Mouse (Mus musculus) heart, adult 2 months (tissue): ENCODE measurements around the gene Rab1a. TPM values are rescaled to one million over a fixed set of nuclear protein-coding genes. Genes with fewer than 3 reads are reported as not detected.
A peak's percentile ranks its signal among the peaks of the same experiment; 100 is the strongest.

Source experiments
- DNase-seq, 2 experiments: peaks; one replicate each; pipeline ENCODE4 v3.0.0; 2021
- H3K27ac ChIP-seq: fragments of 200-600 bp; 2 replicates; pipeline ENCODE4 v1.8.1; 2022
- H3K27me3 ChIP-seq: fragments of 200-500 bp; 2 replicates; pipeline ENCODE4 v1.6.1; 2012; ENCODE audit warnings: mild to moderate bottlenecking, low read length, inconsistent platforms, mixed read lengths; ENCODE audit not compliant: control insufficient read depth, insufficient read depth
- H3K36me3 ChIP-seq: fragments of 200-500 bp; 2 replicates; pipeline ENCODE4 v1.6.1; 2012; ENCODE audit warnings: low read length, inconsistent platforms; ENCODE audit not compliant: control insufficient read depth, insufficient read depth
- H3K4me1 ChIP-seq: fragments of 200-500 bp; 2 replicates; pipeline ENCODE4 v1.6.1; 2011; ENCODE audit warnings: low read length; ENCODE audit not compliant: control insufficient read depth, insufficient read depth
- H3K4me3 ChIP-seq: fragments of 200-600 bp; 2 replicates; pipeline ENCODE4 v1.8.1; 2022
- H3K79me2 ChIP-seq: fragments of 200-500 bp; replicated peaks from 2 replicates; pipeline ENCODE4 v1.6.1; 2012; ENCODE audit warnings: mild to moderate bottlenecking, inconsistent platforms, low read length, moderate library complexity, mixed read lengths; ENCODE audit not compliant: control insufficient read depth, insufficient read depth
- H3K9ac ChIP-seq: fragments of 200-500 bp; 2 replicates; pipeline ENCODE4 v1.6.1; 2012; ENCODE audit warnings: low read depth, mild to moderate bottlenecking, control low read depth, inconsistent platforms, low read length, mixed read lengths
- CTCF ChIP-seq: fragments of 200-600 bp; IDR thresholded peaks from 2 replicates; pipeline ENCODE4 v1.8.1; 2022; ENCODE audit warnings: antibody characterized with exemption, mild to moderate bottlenecking, moderate library complexity
- EP300 ChIP-seq: fragments of 200-500 bp; IDR thresholded peaks from 2 replicates; pipeline ENCODE4 v1.6.1; 2011; ENCODE audit warnings: low read depth, low read length, control low read depth; ENCODE audit not compliant: insufficient read depth
- POLR2A ChIP-seq: fragments of 200-500 bp; IDR thresholded peaks from 2 replicates; pipeline ENCODE4 v1.6.1; 2011; ENCODE audit warnings: mild to moderate bottlenecking, low read depth, low read length, control low read depth; ENCODE audit not compliant: insufficient read depth
- WGBS: fragments of 180-500 bp; shearing (Covaris S2); methylation state at CpG from one replicate; pipeline ENCODE4 v1.1.7; 2018; 5-methylcytosine and 5-hydroxymethylcytosine counted together
- intact Hi-C: fragments of 180-260 bp; cut with DNase I; formaldehyde crosslinking; loops from one replicate; pipeline ENCODE4 v1.15.1; 2025
- polyA plus RNA-seq: library from polyadenylated mRNA; depleted of rRNA; stranded (reverse); fragments of >200 nt; gene quantifications from 2 replicates; pipeline ENCODE4 v1.2.3, GENCODE M21; 2012
- total RNA-seq, 2 experiments: library from RNA; stranded (reverse); gene quantifications; 2 replicates each; pipeline ENCODE4 v1.2.3; 2021

The Rab1a gene
- total and polyA plus RNA-seq, 3 experiments = 52.8 to 131 (median 119) TPM

DNA sequence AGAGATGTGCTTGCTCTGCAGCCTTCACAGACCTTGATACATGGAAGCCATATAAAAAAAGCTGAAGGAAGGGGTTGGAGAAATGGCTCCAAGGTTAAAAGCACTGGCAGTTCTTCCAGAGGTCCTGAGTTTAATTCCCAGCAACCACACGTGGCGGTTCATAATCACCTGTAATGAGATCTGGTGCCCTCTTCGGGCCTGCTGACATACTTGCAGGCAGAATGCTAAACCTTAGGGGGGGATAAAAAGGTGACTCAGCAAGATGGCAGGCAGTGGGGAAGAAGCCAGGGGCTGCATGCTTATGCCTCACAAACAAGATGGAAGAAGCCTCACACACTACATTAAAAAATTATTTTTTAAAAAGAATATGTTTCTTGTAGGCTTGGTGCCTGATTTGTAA lies 33.0 kb downstream of the Rab1a start:
- WGBS = 67% methylated on average over 3 of the region's 3 CpGs
- Histone ChIP-seq H3K79me2 (no peaks in the 10 kb centered on the region), H3K4me3 (no peak overlapping the region), H3K36me3 (peaks cover 33% of the 10 kb centered on the region), H3K27me3 (no peaks in the 10 kb centered on the region), H3K4me1 (peaks cover 21% of the 10 kb centered on the region), H3K9ac (no peak overlapping the region), H3K27ac (no peak overlapping the region)
- no peak for DNase-seq
- intact Hi-C loops = no loop called here
- TF ChIP-seq CTCF (peak; percentile 36), POLR2A (no peak)

DNA sequence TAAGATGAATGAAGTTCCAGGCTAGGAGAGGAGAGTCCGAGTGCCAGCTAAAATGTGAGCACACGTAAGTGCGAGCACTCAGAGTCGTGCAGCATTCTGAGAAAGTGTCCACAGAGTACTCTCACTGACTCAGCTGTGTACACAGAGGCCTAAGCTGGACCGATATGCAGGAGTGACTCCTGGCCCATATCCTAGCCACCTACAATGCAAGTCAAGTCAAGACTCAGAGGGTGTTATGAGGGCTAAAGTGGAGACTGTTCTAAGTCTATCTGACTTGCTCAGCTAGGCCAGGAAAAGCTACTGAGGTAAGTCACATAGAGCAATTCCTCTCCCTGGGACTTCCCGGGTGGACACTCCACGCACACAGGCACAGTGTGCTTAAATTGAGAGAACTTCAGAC lies 35.8 kb downstream of the Rab1a start:
- H3K9ac ChIP-seq = no peak overlapping the region
- TF ChIP-seq EP300 (no peak), POLR2A (no peak), CTCF (no peak)
- H3K4me3 ChIP-seq = no peak overlapping the region
- intact Hi-C loops = no loop called here
- no peaks in the 10 kb centered on the region for H3K27me3 ChIP-seq
- peaks cover 8% of the 10 kb centered on the region for H3K4me1 ChIP-seq
- H3K36me3 ChIP-seq = peaks cover 15% of the 10 kb centered on the region
- no peak overlapping the region for H3K27ac ChIP-seq
- H3K79me2 ChIP-seq = no peaks in the 10 kb centered on the region
- no peak for DNase-seq
- WGBS = 89% methylated on average over 7 of the region's 7 CpGs

DNA sequence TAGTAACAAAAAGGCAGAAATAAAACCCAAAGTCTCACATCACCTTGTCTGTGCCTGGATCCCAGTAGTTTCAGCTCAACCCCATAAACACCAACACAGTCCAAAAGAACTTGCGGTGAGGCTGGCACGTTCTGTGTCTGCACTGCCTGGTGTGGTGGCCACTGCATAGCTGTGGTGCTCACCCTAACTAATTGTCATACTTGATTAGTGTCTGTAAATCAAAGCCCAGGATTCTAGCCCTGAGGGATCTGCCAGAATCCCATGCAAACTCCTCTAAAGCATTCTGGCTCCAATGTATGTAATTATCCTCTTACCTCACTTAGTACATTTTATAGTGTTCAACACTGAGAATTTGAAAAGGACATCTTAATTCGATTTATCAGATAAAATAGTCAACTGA lies 36.7 kb downstream of the Rab1a start:
- intact Hi-C loops = no loop called here
- no peak for DNase-seq
- H3K9ac ChIP-seq = no peak overlapping the region
- H3K27me3 ChIP-seq = no peaks in the 10 kb centered on the region
- H3K79me2 ChIP-seq = no peaks in the 10 kb centered on the region; the same call in 1 of the 2 replicates
- WGBS = 89% methylated on average over 3 of the region's 3 CpGs
- no peak for TF ChIP-seq EP300
- no peak for TF ChIP-seq POLR2A
- no peak for TF ChIP-seq CTCF
- peaks cover 8% of the 10 kb centered on the region for H3K36me3 ChIP-seq
- no peak overlapping the region for H3K27ac ChIP-seq
- peaks cover 7% of the 10 kb centered on the region for H3K4me1 ChIP-seq
- no peak overlapping the region for H3K4me3 ChIP-seq

DNA sequence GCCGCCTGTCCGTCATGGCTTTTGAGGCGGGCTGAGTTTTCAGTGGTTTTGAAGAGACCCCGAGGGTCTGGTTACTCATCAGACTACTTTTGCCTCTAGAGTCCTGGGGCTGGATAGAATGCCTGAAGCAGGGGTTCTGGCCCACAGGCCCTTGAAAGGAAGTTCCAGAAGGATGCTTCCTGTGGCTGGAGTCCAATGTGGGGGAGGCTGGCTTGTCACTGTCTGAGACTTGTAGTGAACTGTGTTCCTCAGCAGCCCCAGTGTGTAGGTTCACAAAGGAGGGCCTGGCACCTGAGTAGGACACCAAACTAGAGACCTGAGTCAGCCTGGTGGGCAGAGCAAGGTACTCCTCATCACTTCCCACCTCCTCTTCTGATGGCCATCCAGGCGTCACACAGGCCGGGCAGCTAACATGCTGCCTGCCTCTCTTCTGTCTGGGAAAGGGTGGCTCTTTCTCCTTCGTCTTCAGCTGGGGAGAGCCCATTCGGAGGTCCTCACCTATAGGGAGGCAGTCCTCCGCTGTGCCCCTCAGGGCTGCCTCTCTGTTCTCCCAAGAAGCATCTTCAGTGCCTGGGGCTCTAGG lies 38.1 kb downstream of the Rab1a start:
- TF ChIP-seq POLR2A (no peak), CTCF (no peak), EP300 (no peak)
- Histone ChIP-seq H3K79me2 (no peaks in the 10 kb centered on the region; the same call in 1 of the 2 replicates), H3K9ac (no peak overlapping the region), H3K4me3 (no peak overlapping the region), H3K27ac (peak overlapping the region; percentile 38), H3K4me1 (peaks cover 11% of the 10 kb centered on the region), H3K36me3 (peaks cover 5% of the 10 kb centered on the region), H3K27me3 (no peaks in the 10 kb centered on the region)
- intact Hi-C loops = no loop called here
- WGBS = 64% methylated on average over 9 of the region's 9 CpGs
- DNase-seq = no peak

DNA sequence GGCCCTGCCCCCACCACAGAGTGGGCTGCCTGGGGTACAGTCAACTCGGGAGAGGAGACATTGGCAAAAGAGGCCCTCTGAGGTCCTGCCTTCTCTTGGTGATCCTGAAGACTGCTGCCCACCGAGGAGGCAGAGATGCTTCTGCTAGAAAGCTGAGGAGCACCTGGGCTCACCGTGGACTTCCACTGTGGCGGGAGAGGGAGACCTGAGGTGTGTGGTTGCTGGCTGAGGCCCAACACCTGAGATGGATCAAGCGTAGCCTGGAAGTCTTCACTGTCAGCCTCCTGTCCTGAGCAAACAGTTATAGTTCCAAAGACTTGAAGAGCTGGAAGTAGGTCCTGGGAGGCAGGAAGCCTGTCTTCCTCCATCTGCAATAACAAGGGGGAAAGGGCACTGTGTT lies 39.1 kb downstream of the Rab1a start:
- no peaks in the 10 kb centered on the region for H3K27me3 ChIP-seq
- H3K9ac ChIP-seq = no peak overlapping the region
- 43% methylated on average over 5 of the region's 5 CpGs for WGBS
- DNase-seq = no peak
- H3K4me1 ChIP-seq = peaks cover 14% of the 10 kb centered on the region
- H3K4me3 ChIP-seq = no peak overlapping the region
- intact Hi-C loops = no loop called here
- H3K27ac ChIP-seq = peak overlapping the region; percentile 38; the same call in 1 of the 2 replicates
- H3K36me3 ChIP-seq = peaks cover 5% of the 10 kb centered on the region
- H3K79me2 ChIP-seq = peaks cover under 1% of the 10 kb centered on the region; the same call in 1 of the 2 replicates
- TF ChIP-seq EP300 = no peak
- no peak for TF ChIP-seq CTCF
- TF ChIP-seq POLR2A = no peak

DNA sequence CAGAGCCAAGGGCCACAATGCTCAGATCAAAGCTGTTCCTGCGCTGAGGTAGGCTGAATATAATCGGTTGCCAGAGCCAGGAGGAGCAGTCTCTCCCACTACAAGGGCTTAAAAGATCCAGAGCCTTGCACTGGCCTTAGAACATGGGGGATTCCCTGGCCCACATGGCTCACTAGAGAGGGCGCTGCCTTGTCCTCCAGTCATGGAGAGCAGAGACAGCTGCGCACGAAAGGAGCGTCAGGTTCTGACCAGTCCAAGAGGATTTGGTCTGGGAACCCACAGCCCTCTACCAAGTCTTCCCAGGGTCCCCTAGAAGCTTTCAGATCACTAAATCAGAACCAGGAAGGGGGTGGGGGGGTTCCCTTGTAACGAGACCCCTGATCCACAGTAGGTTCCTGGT lies 40.1 kb downstream of the Rab1a start:
- Histone ChIP-seq H3K4me3 (no peak overlapping the region), H3K9ac (no peak overlapping the region), H3K27ac (no peak overlapping the region; the same call in 1 of the 2 replicates), H3K4me1 (peaks cover 18% of the 10 kb centered on the region), H3K27me3 (no peaks in the 10 kb centered on the region), H3K36me3 (peaks cover 5% of the 10 kb centered on the region), H3K79me2 (peaks cover 2% of the 10 kb centered on the region)
- TF ChIP-seq EP300 (no peak), POLR2A (no peak), CTCF (no peak)
- DNase-seq = no peak
- 91% methylated on average over 7 of the region's 7 CpGs for WGBS
- intact Hi-C loops = no loop called here
